Mouse (Mus musculus) C3H10T1/2 (cell line): ENCODE data around the gene Cbln4. TPM values are rescaled to one million over a fixed set of nuclear protein-coding genes. Genes with fewer than 3 reads are reported as not detected.

ENCODE experiments used
- polyA plus RNA-seq, 2 experiments: library from polyadenylated mRNA; unstranded; fragments of >200 nt; fragmentation: generic; extraction: Trizol; gene quantifications; one replicate each; pipeline ENCODE4 v1.2.1; 2012; ENCODE audit warnings: missing spikeins in 2 of 2

The Cbln4 gene
- polyA plus RNA-seq = not detected

DNA sequence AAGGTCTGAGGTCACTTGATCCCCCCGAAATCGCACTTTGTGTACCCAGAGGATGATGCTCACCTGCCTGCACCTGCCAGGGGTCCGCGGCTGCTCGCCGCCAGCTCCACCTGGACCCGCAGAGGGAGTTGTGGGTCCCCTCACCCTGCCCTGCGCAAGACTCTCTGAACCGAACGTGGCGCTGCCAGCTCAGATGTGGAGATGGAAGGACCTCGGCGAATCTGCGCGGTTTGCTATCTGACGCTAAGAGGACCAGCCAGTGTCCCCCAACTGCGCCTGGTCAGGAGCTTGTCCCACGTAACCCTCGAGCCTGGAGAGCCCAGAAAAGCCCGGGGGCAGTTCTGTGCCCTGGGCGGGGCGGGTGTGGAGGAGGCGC, at the start of gene Cbln4:
Gene Cbln4 (minus strand): TSS at position 232 of the 376 bp plus-strand sequence.

Other genes starting within 250 kb of the Cbln4 start
- gene Mc3r, start 205.0 kb upstream of the Cbln4 start, polyA plus RNA-seq = not detected